Mouse (Mus musculus): Measurements from ENCODE around the gene Gm36210.
A peak's percentile ranks its signal among the peaks of the same experiment; 100 is the strongest.
"Not testable (repeated sequence)": the region's sequence is repeated elsewhere in the genome, so short reads cannot be mapped to it uniquely, and the experiment has no call there.

The Gm36210 gene

DNA sequence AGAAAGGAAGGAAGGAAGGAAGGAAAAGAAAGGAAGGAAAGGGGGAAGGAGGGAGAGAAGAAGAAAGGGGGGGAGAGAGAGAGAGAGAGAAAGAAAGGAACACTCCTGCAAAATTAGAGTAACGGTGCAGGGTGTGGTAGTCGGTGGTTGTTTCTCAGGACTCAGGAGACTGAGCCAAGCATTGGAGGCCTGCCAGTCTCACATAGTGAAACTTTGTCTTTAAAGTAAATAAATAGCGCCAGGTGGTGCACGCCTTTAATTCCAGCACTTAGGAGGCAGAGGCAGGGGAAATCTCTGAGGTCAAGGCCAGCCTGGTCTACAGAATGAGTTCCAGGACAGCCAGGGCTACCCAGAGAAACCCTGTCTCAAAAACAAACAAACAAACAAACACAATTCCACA lies 19.6 kb downstream of the Gm36210 start:
- no peak for DNase-seq (ENCODE audit: low spot score in 2 of 2)

GRCm38 (mm10) chr7:4879036-4879435 lies 27.3 kb downstream of the Gm36210 start:
- DNase-seq (ENCODE audit: low spot score in 2 of 2) = not testable (repeated sequence)

DNA sequence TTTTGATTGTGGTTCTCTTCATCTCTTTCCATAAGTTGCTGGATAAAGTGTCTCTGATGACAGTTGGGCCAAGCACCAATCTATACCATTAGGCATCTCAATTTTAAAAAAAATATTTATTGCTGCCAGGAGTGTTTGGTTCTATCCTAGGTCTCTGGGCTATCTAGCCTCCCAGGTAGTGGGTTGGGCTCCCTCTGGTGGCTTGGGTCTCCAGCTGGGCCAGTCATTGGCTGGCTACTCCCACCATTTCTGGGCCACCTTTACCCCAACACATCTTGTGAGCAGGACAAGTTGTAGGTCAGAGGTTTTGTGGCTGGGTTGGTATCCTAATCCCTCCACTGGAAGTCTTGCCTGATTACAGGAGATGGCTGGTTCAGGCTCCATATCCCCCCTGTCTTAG lies 28.1 kb downstream of the Gm36210 start:
- no peak for DNase-seq (ENCODE audit: low spot score in 2 of 2)

DNA sequence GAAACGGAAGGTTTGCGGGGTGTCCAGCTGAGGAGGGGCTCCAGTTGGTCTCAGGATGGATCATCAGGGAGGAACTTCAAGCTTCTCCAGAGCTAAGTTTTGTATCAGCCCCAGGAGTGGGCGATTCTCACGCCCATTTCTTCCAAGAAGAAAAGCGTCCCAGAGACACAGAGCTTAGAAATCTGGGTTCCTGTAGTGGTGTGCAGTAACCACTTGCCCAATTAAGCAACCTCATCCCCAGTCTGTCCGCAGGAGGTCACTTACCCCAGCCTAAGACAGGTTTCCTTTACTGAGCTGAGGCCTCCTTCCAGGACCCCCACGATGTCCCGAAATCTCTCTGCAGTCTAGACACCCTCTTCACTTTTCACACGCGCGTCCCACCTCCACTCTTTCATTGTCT lies 29.1 kb downstream of the Gm36210 start:
- DNase-seq (ENCODE audit: low spot score in 2 of 2) = no peak

DNA sequence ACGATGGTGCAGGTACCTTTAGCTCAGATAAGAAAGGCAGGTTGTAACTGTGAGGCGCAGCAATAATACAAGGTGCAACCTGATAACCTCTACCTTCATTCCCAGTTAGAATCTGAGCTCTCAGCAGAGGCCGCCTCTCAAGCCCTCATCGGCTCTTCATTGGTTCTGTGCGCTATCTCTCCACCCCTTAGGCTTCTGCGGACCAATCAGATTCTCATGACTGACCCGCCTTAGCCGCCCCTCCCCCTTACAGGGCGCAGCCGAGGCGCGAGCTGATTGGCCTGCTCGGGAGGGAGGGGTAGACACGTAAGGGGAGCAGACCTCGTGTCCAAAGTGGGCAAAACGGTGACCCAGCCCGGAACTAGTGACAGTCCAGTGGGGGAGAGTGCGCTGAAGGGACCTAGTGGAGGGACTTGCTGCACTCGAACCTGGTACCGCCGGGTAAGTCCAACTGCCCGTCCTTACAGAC lies 29.5 kb downstream of the Gm36210 start, which contains the start of gene Isoc2a:
Gene Isoc2a (plus strand): TSS at position 401 of the 469 bp plus-strand sequence.
- DNase-seq (ENCODE audit: low spot score in 2 of 2) = peak; percentile 79 to 86

DNA sequence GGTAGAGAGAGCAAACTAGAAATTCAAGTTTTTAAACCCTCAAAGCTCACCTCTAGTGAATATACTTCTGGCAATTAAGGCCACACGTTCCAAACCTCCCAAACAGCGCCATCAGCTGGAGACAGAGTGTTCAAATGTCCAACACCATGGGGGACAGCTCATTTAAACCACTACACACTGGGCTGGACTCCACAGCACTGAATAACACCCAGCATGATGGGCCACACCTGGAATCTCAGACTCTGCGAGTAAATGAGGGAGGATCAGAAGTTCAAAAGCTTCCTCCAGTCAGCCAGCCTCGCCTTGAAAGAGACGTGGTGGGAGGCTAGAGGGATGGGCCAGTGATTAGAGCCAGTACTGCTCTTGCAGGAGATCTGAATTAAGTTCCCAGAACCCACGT lies 36.2 kb downstream of the Gm36210 start, which contains the start of gene Isoc2b:
Gene Isoc2b (minus strand): TSS at position 126 of the 400 bp plus-strand sequence.
- no peak for DNase-seq (ENCODE audit: low spot score in 2 of 2)

DNA sequence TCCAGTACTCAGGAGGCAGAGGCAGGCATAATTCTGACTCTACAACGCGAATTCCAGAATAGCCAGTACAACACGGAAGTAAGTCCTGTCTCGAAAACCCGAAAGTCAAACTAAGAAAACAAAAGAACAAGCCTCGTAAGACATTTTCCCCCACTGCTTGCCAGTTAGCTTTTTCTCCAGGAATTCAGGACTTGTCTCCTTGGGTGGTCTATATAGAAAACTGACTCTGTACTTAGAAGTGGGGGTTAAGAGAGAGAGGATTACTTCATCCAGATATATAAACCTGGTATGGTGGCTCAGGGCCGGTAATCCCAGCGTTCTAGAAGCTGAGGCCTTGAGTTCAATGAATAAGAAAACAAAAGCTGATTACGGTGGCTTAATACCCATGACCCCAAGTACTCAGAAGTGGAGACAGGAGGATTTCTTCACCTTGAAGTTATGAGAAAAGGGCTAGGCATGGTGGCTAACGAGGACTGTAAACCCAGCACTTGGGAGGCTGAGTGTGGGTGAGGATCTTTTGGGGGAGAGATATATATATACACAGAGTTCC lies 39.6 kb downstream of the Gm36210 start:
- DNase-seq (ENCODE audit: low spot score in 2 of 2) = no peak

DNA sequence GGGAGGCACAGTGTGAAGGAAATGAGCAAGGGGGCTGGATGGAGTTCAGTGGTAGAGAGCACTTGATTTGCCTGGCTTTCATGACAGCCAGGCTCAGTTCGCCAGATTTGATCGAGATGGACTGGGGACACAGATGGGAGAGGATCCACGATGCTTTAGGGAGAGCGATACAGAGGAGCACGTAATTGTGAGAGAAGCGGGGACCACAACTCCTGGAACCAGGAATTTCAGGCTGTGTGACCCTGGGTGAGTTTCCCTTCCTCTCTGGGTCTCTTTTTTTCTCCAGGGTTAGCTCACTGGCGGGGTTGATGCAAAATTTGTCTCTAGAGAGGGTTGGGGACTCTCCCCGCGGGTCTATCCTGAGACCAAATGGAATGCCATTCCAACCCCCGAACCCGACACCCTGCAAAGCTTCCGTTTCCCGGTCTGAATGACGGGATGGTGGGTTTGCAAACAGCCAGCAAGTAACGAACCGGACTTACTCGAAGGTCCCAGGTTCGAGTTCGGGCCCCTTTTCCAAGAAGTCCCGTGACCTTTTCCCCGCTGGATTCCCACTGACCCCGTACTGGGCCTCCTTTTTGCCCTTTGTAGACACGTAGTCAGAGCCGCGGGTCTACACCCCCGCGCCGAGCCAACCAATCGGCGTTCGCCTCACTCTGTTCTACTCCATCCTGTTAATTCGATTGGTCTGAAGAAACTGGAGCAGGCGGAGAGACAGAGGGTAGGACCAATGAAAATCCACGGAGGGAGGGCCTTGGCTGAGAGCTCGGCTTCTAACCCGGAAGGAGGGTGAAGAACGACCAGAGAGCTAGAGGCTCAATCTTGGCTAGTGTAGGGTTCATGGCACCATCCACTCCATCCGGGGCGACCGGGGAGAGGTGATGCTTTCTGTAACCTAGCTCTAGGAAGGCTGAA lies 40.5 kb downstream of the Gm36210 start:
- peak; percentile 93 to 98 for DNase-seq (ENCODE audit: low spot score in 2 of 2)

- DNase-seq (ENCODE audit: low spot score in 2 of 2) = peak in 1 of 2 experiments; percentile 37
Measured at GRCm38 (mm10) chr7:4865090-4865489, 41.2 kb downstream of the Gm36210 start.

GRCm38 (mm10) chr7:4864130-4864845 lies 42.0 kb downstream of the Gm36210 start:
- DNase-seq (ENCODE audit: low spot score in 2 of 2) = no peak

DNA sequence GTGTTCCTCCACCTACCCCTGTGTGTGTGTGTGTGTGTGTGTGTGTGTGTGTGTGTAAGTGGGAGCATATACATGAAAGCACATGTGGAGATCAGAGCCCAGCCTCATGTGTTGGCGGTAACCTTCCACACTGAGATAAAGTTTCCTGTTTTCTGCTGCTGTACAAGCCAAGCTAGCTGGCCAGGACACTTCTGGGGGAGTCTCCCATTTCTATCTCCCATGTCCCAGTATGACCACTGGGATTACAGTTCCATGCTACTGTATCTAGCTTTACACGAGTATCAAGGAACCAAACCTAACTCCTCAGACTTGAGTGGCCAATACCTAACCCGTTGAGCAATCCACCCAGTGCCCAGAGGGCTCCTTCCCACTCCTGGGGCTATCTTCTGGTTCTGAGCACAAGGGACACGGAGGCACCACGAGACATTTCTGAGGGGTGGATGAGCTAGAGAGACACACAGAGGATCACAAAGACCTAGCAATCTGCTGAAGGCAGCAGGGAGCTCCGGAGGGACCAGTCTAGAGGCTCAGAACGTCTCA lies 42.7 kb downstream of the Gm36210 start:
- no peak for DNase-seq (ENCODE audit: low spot score in 2 of 2)

GRCm38 (mm10) chr7:4863041-4863440 lies 43.3 kb downstream of the Gm36210 start:
- no peak for DNase-seq (ENCODE audit: low spot score in 2 of 2)

DNA sequence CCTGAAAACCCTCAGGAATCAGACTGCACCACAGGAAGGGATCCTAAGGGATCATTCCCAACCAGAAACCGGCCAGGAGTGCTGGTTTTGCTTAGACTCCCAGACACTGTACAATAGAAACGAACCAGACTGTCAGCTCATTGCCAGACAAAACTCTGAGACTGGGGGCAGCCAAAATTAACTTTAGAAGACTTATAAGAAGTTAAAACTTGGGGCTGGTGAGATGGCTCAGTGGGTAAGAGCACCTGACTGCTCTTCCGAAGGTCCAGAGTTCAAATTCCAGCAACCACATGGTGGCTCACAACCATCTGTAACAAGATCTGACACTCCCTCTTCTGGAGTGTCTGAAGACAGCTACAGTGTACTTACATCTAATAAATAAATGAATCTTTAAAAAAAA lies 45.4 kb downstream of the Gm36210 start:
- not testable (repeated sequence) for DNase-seq (ENCODE audit: low spot score in 2 of 2)

- DNase-seq (ENCODE audit: low spot score in 2 of 2) = no peak
Measured at GRCm38 (mm10) chr7:4859418-4859978, 46.8 kb downstream of the Gm36210 start.

GRCm38 (mm10) chr7:4857321-4857720 lies 49.0 kb downstream of the Gm36210 start:
- no peak for DNase-seq (ENCODE audit: low spot score in 2 of 2)

DNA sequence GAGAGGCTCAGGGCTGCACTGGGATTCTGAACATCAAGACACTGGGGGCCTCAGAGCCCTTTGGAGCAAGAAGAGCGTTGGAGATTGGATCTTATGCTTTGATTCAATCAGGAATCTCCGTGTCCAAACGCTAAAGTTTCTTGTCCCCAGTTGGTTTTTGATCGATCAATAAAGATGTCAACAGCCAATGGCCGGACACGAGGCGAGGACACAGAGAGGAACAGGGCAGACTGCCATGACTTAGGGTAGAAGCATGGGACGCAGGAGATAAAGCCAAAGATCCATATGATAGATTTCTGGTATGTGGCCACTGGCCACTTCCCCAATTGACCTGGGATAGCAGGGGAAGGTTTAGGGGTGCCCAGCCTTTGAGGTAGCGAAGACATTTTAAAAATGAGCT lies 49.8 kb downstream of the Gm36210 start:
- DNase-seq (ENCODE audit: low spot score in 2 of 2) = no peak

GRCm38 (mm10) chr7:4853613-4854012 lies 52.7 kb downstream of the Gm36210 start:
- no peak for DNase-seq (ENCODE audit: low spot score in 2 of 2)

DNA sequence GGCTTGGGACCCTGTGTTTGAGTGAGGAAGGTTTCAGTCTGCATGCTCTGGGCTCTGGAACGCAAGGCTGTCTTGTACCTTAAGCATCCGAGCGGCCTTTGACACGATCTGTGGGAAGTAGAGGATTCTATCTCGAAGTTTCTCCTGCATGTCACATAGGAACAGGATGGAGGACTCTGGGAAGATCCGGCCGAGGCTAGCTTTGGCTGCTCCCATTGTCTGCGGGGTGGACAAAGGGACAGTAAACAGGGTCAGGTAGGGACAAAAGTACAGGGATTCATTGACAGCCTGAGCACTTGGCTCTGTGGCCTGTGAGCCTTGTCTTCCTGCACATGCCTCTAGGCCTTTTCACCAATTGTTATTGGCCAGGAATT lies 55.0 kb downstream of the Gm36210 start:
- DNase-seq (ENCODE audit: low spot score in 2 of 2) = no peak

GRCm38 (mm10) chr7:4850621-4851314 lies 55.5 kb downstream of the Gm36210 start:
- no peak for DNase-seq (ENCODE audit: low spot score in 2 of 2)

GRCm38 (mm10) chr7:4849372-4849771 lies 56.9 kb downstream of the Gm36210 start:
- DNase-seq (ENCODE audit: low spot score in 2 of 2) = no peak

Measured in frontal cortex, postnatal 36 days (tissue).